Mouse (Mus musculus): ENCODE data around the gene Lipe.
"Not testable (repeated sequence)": the region's sequence is repeated elsewhere in the genome, so short reads cannot be mapped to it uniquely, and the experiment has no call there.

Lipe gene

DNA sequence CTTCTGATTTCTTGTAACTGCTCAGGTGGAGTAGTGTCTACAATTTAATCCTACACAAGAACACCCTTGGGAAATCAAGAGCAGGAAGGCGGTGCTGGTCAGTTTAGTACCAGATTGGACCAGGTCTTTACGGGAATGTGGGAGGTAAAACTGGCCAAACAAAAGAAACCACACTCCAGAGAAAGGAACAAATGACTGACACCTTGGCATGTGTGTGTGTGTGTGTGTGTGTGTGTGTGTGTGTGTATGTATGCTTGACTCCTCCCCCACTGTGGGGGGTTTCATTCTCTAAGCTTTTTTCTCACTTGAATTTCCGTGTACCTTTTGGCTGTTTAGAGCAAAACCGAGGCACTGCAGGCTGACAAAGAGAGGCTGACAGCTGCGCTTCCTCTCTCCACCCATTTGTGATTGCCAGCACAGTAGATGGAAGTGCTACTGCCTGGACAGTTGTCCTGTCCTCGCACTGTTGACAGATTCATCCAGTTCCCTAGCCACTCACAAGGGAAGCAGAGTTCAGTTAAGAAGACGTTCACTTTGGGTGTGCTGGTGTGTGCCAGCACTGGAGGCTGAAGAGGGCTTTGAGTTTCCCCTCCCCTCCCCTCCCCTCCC lies 14.4 kb upstream of the Lipe start, which contains the start of gene Cxcl17:
Gene Cxcl17 (minus strand): TSS at position 54 of the 609 bp plus-strand sequence.
- no peak for DNase-seq (ENCODE audit: low spot score in 2 of 2)

DNA sequence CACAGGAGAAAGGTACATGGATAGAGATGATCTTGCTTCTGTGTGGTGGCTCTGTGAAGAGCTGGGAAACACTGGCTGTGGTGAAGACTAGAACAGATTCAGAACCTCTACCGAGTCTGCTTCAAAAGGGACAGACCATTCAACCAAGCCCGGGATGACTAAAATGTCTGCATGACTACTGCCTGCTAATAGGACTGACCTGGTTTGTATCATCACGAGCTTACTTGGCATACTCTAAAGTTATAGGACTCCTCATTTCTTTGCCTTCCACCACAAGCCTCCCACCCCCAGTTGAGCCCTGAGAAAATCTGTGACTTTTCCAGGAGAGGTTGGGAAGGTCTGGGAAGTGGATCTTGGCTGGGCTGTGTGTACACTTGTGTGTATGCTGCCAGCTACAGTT lies 13.4 kb upstream of the Lipe start:
- DNase-seq (ENCODE audit: low spot score in 2 of 2): no peak

DNA sequence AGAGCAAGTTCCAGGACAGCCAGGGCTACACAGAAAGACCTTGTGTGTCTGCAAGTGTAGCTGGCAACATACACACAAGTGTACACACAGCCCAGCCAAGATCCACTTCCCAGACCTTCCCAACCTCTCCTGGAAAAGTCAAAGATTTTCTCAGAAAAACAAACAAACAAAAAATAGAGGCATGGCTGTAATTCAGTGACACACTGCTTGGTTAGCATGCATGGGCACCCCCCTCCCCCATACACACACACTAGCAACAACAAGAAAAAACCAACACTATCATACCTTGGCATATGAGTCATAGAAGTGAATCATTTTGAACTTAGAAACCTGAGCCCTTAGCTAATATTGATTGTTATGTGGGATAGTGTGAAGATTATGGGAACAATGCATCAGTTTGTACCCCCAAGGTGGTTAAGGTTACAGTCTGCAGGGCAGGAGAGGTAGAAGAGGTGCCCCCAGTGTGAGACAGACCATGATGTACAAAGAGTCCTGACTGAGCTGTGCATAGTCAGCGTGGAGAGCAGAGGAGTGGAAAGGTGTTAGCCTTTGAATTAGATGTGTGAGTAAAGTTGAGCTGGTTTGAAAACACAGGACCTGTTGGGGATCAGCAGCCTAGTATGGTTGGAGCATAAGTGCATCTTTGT lies 12.6 kb upstream of the Lipe start:
- no peak for DNase-seq (ENCODE audit: low spot score in 2 of 2)

GRCm38 (mm10) chr7:25409114-25409760 lies 10.7 kb upstream of the Lipe start:
- DNase-seq (ENCODE audit: low spot score in 2 of 2): peak in 1 of 2 experiments; percentile 42

DNA sequence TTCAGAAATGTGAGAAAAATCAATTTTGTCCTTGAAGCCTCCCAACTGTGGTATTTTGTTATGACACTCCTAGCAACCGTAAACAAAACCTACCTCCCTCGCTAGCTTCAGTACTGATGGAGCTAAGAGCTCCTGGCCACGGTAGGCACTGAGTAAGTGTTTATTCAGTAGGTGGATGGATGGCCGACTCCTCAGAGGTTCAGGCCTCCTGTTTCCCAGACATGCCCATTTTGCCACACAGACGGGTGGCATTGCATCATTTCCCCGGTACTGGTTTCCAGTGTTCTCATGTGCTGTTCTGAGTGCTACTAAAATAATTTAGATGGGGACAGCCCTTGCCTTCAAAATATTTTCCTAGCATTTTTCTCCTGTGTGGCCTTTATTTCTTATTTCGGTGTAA lies 8.0 kb upstream of the Lipe start:
- no peak for DNase-seq (ENCODE audit: low spot score in 2 of 2)

DNA sequence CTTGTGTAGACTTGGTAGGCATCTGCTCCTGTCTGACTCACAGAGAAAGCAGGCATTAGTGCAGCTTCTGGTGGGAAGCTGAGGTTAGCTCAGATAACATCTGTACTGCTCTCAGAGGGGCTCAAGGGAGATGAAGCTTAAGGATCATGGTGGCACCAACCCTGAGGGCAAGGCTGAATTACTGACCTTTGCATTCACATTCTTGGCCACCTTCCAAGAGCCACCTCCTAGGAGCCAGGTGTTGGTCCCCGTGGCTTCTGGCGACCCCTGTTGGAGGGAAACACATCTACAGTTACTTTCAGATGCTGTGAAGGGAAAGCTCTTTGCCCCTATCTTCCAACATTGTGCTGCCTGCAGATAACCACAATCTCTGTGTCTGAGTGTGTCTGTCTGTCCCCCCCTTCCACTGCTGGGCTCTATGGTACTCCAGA lies 4.2 kb upstream of the Lipe start:
- DNase-seq (ENCODE audit: low spot score in 2 of 2): peak; percentile 29 to 32

GRCm38 (mm10) chr7:25401986-25402385 lies 3.5 kb upstream of the Lipe start:
- DNase-seq (ENCODE audit: low spot score in 2 of 2): no peak

GRCm38 (mm10) chr7:25401551-25401950 lies 3.0 kb upstream of the Lipe start:
- DNase-seq (ENCODE audit: low spot score in 2 of 2): no peak

DNA sequence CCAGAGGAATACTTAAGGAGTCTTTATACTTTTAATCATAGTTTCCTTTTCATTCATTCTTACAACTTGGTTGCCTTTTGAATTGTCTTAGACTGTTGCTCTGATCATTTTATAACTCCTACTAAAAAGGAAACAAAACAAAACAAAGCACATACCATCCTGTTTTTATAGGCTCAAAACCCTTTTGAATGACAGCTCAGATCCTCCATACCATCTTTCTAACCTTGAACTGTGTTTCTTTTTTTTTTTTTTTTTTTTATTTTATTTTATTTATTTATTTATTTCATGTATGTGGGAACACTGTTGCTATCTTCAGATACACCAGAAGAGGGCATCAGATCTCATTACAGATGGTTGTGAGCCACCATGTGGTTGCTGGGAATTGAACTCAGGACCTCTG lies 518 bp upstream of the Lipe start:
- not testable (repeated sequence) for DNase-seq (ENCODE audit: low spot score in 2 of 2)

- DNase-seq (ENCODE audit: low spot score in 2 of 2): peak in 1 of 2 experiments; percentile 32
Observed at GRCm38 (mm10) chr7:25396621-25397020, 1.9 kb downstream of the Lipe start.

- DNase-seq (ENCODE audit: low spot score in 2 of 2): peak; percentile 99
Observed at GRCm38 (mm10) chr7:25395558-25396521, 2.7 kb downstream of the Lipe start.

GRCm38 (mm10) chr7:25395186-25395557 lies 3.3 kb downstream of the Lipe start:
- DNase-seq (ENCODE audit: low spot score in 2 of 2): no peak

- DNase-seq (ENCODE audit: low spot score in 2 of 2): peak in 1 of 2 experiments; percentile 26
Observed at GRCm38 (mm10) chr7:25394754-25395153, 3.8 kb downstream of the Lipe start.

DNA sequence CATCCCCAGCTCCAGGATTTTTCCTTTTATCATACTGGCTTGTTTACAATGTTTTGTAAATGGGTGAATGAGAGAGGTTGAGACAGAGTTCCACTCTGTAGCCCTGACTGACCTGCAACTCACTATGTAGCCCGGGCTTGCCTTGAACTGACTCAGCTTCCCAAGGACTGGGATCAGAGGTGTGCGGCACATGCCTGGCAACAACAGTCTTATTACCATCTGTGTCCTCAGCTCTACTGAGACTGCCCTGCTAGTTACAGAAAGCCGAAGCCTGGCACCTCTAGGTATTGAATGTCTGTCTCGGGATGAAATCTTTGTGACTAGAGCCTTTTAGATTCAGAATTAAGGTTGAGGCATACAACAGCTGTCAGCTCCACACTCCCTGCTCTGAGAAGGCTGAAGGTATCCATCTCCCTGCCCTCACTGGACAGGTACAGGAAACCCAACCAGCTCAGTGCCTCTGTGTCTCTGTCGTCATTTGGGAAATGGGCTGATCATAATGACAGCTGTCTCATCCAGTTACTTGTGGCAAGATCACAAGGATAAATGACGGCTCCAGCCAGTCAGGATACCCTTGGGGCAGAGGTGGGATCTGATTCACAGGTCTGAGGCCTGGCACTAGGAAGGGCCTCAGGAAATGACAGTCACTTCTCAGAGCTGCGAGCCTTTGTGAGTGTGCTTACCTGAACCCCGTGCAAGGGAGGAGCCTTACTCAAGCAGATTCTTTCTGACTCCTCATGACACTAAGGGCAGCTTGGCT lies 4.9 kb downstream of the Lipe start:
- peak in 1 of 2 experiments; percentile 22 for DNase-seq (ENCODE audit: low spot score in 2 of 2)

DNA sequence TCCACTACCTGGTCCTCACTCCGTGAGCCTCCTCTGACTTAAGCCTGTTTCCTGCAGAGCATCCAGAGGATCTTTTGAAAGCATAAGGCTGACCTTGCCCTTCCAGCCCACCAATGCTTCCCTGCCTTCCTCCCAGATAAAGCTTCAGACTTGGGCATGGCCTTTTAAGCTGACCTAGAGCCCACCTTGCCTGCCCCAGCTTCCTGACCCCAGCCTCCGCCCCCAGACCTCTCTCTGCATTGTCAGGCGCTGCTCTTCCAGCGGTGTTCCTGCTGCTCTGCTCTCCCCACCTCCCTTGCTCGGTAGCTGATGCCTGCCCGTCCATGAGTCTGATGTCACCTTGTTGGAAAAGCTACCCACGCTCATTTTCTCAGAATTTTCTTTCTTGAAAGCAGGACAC lies 5.7 kb downstream of the Lipe start:
- peak in 1 of 2 experiments; percentile 25 for DNase-seq (ENCODE audit: low spot score in 2 of 2)

DNA sequence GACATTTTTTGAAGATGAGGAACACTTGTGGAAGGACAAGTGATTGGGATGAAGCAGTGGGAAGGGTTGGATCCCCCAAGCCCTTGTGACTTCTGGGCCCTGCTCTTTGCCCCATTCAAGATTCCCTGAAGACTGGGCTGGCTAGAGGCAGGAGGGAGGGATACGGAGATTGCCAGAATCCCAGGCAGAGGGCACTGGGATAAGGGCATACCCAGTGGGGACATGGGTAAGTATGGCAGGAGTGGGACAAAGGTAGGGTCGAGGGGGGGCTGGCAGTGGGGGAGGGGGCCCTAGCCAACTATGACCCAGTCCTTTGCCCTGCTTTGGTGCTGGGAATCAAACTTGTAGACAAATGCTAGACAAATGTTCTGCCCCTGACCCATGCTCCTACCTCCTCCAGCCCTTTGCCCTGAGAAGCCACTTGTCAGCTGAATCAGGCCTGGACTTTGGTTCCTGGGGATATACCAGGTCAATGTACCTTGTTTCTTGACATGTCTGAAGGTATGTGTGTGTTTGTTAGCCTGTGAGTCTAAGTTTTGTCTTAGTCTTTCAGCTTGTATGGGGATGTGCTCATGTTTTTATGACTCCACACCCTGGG lies 6.6 kb downstream of the Lipe start:
- no peak for DNase-seq (ENCODE audit: low spot score in 2 of 2)

DNA sequence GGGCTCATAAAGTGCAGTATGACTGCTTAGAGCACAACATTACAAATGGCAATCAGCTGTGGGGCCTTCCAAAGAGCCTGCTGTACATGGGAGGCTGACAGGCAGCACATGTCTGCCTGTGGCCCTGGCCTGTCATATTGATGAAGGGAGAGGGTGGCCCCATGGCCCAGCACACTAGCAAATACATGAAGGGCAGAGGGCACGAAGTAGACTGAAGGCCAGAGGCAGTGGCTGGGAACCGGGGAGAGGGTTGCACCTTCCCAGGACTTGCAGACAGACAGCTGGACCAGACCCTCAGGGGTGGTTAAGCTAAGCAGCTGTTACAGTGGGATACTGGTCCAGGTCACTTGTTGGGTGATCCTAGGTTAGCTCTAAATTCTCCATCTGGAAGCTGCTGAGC lies 7.5 kb downstream of the Lipe start:
- DNase-seq (ENCODE audit: low spot score in 2 of 2): no peak

GRCm38 (mm10) chr7:25390054-25390770 lies 8.3 kb downstream of the Lipe start:
- DNase-seq (ENCODE audit: low spot score in 2 of 2): peak in 1 of 2 experiments; percentile 33

- DNase-seq (ENCODE audit: low spot score in 2 of 2): no peak
Observed at GRCm38 (mm10) chr7:25388916-25389315, 9.6 kb downstream of the Lipe start.

DNA sequence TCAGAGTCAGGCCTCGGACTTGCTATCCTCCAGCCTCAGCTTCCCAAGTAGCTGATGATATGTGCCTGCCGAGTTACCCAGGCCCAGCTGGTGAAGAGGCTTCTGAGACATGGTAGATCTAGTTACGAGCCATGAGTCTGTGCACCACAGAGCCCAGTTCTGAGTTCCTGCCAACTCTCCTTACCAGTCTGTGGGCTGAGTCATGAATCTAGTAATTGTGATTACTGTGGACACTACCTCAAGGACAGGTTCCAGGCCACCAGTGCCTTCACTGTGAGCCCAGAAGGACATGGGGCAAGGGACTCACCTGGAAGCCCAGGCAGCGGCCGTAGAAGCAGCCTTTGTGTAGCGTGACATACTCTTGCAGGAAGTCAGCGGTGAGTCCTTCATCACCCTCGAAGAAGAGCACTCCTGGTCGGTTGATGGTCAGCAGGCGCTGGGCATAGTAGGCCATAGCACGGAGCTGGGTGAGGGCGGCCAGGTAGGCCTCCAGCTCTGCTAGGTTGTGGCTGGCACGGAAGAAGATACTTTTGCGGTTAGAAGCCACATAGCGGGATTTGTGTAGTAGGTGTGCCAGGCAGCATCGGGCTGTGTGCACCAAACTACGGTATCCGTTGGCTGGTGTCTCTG lies 10.6 kb downstream of the Lipe start:
- DNase-seq (ENCODE audit: low spot score in 2 of 2): no peak

All from right cerebral cortex, postnatal 10 days (tissue).